Mouse (Mus musculus) liver, embryonic 14.5 days (tissue): ENCODE data around the gene Ush1g. TPM values are rescaled to one million over a fixed set of nuclear protein-coding genes. Genes with fewer than 3 reads are reported as not detected.

ENCODE experiments used
- ATAC-seq: fragments of 200-750 bp; cut with Nextera tagmentation; 2 replicates; pipeline ENCODE4 v1.8.0; 2017; ENCODE audit warnings: moderate number of reproducible peaks, mild to moderate bottlenecking, moderate library complexity; ENCODE audit not compliant: insufficient read depth
- DNase-seq, 3 experiments: peaks; one replicate each; pipeline ENCODE4 v3.0.0-alpha.2; 2012 to 2013; ENCODE audit warnings: low read depth in 3 of 3, low spot score in 3 of 3
- H3K27ac ChIP-seq: fragments of 300-500 bp; sonication (generic); 2 replicates; pipeline ENCODE4 v1.5.1; 2014; ENCODE audit warnings: moderate library complexity, mild to moderate bottlenecking, control low read depth, inconsistent platforms
- H3K27me3 ChIP-seq: fragments of 300-500 bp; sonication (generic); 2 replicates; pipeline ENCODE4 v1.6.1; 2014; ENCODE audit warnings: mild to moderate bottlenecking, low read length, moderate library complexity; ENCODE audit not compliant: control insufficient read depth, insufficient read depth
- H3K36me3 ChIP-seq: fragments of 300-500 bp; sonication (generic); replicated peaks from 2 replicates; pipeline ENCODE4 v1.6.1; 2014; ENCODE audit warnings: low read depth; ENCODE audit not compliant: control insufficient read depth, insufficient read depth
- H3K4me1 ChIP-seq, 2 experiments: fragments of 200-500 bp in 1 of 2; fragments of 300-500 bp in 1 of 2; sonication (generic) in 1 of 2; replicated peaks; 2 replicates each; pipeline ENCODE4 v1.6.1; 2012 to 2014; ENCODE audit warnings: antibody characterized with exemption in 1 of 2, inconsistent platforms in 1 of 2, low read length in 1 of 2; ENCODE audit not compliant: control insufficient read depth in 2 of 2, insufficient read depth in 2 of 2
- H3K4me2 ChIP-seq: fragments of 300-500 bp; sonication (generic); 2 replicates; pipeline ENCODE4 v1.6.1; 2014; ENCODE audit warnings: low read depth, mild to moderate bottlenecking, control low read depth, moderate library complexity
- H3K4me3 ChIP-seq, 2 experiments: fragments of 200-500 bp in 1 of 2; fragments of 300-500 bp in 1 of 2; sonication (generic) in 1 of 2; 2 replicates each; pipeline ENCODE4 v1.5.1; 2012 to 2014; ENCODE audit warnings: low read depth in 2 of 2, low read length in 2 of 2, mild to moderate bottlenecking in 2 of 2, control low read depth in 1 of 2, inconsistent platforms in 1 of 2, moderate library complexity in 1 of 2; ENCODE audit not compliant: insufficient read depth in 1 of 2
- H3K9ac ChIP-seq: fragments of 300-500 bp; sonication (generic); replicated peaks from 2 replicates; pipeline ENCODE4 v1.6.1; 2014; ENCODE audit warnings: mild to moderate bottlenecking, control low read depth, moderate library complexity
- H3K9me3 ChIP-seq: fragments of 300-500 bp; sonication (generic); 2 replicates; pipeline ENCODE4 v1.6.1; 2016; ENCODE audit warnings: low read length, mixed read lengths; ENCODE audit not compliant: control insufficient read depth
- CTCF ChIP-seq: IDR thresholded peaks from 2 replicates; pipeline ENCODE4 v1.5.1; 2016; ENCODE audit warnings: antibody characterized with exemption, low read depth, control low read depth
- EP300 ChIP-seq: IDR thresholded peaks from 2 replicates; pipeline ENCODE4 v1.6.1; 2016; ENCODE audit warnings: antibody characterized with exemption, low read depth
- whole genome bisulfite sequencing: fragments of 180-500 bp; shearing (Covaris S2); extraction: QIAGEN DNeasy Blood & Tissue Kit; methylation state at CpG from one replicate; pipeline ENCODE4 v1.1.7; 2014; ENCODE audit not compliant: insufficient replicate concordance; 5-methylcytosine and 5-hydroxymethylcytosine counted together
- polyA plus RNA-seq, 2 experiments: library from polyadenylated mRNA; depleted of rRNA in 1 of 2; stranded (reverse) in 1 of 2; unstranded in 1 of 2; fragments of >200 nt; fragmentation: Nextera tagmentation in 1 of 2; extraction: Ambion mirVana in 1 of 2; gene quantifications; 2 replicates each; pipeline versions ENCODE4 v1.2.1 to v1.2.3; 2012 to 2014

Gene Ush1g
- polyA plus RNA-seq, 2 experiments, result 0.04 to 0.06 TPM

DNA sequence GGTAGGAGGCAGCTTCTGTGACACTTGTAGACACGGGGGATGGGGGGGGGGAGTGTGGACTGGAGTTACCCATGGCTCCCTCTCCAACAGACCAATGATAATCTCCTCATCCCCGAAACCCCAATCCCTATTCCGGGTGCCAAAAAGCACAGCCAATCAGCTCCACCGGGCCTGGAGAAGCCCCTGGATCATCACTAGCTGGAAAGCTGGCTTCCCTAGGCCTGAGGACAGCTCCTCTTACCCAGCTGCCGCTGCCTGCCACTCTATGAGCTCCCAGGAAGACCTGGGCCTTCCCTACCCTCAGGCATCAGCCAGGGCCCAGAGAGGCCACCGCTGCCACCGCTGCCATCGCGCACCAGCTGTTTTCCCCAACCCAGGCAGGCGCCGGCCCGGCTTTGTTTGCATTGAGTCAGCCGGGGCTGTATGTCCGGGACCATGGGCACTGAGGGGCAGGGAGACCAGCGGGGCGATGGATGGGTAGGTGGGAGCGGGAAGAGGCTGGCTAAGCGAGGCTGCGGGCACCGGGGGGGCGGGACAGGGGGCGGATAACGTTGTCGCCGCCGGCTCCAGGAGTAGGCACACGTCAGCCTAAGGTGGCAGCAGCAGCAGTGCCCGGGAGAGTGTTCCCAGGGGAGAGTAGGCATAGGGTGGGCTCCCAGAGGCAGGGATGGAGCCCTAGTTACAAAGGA is 45.0 kb upstream of the Ush1g start:
- no peak overlapping the region for H3K9ac ChIP-seq
- H3K36me3 ChIP-seq, result no peaks in the 10 kb centered on the region
- peak overlapping the region; percentile 52 for H3K4me2 ChIP-seq
- no peak for DNase-seq
- H3K27ac ChIP-seq, result no peak overlapping the region
- ATAC-seq, result no peak
- H3K9me3 ChIP-seq, result no peaks in the 10 kb centered on the region
- peaks cover 0 to 2% of the 10 kb centered on the region in 2 experiments; a peak in 1 of 4 replicates for H3K4me1 ChIP-seq
- WGBS, result 5% methylated on average over 28 of the region's 28 CpGs
- H3K4me3 ChIP-seq, result peak overlapping the region in 1 of 2 experiments; percentile 11; a peak in 1 of 4 replicates
- TF ChIP-seq CTCF, result no peak
- no peak for TF ChIP-seq EP300
- H3K27me3 ChIP-seq, result peaks cover 29% of the 10 kb centered on the region

DNA sequence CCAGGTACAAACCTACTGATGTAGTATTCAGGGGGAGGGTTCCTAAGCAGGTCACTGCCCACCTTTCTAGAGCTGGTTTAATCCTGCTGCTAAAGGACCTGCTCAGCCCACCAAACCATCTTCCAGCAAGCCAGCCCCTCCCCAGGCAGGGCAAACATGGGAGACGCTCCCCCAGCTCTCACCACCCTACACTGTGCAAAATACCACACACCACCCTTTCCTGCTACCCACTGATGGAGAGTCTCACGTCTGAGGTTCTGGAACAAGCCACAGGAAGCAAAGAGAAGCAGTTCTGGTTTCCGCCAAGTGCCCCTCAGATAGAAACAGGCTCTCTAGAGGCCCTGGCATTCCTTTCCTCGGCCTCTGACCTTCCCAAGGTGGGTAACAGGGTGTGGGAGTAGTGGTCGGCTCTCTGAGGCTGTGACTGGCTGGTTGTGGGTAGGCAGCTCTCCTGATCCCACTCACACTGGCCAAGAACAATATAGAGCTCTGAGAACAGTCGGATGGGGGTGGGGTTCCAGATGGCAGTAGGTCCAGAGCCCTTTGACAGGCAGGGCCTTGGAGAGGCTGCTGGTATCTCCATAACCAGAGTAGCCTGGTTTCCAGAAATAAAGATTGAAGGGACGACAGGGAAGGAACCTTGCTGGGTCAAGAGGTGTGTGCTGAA is 44.3 kb upstream of the Ush1g start:
- 12% methylated on average over 7 of the region's 7 CpGs for WGBS
- Histone ChIP-seq H3K9ac (no peak overlapping the region), H3K4me3 (no peak overlapping the region), H3K27ac (no peak overlapping the region), H3K27me3 (peaks cover 29% of the 10 kb centered on the region), H3K36me3 (no peaks in the 10 kb centered on the region), H3K4me1 (peaks cover 0 to 2% of the 10 kb centered on the region in 2 experiments; a peak in 1 of 4 replicates), H3K9me3 (no peaks in the 10 kb centered on the region), H3K4me2 (no peak overlapping the region)
- TF ChIP-seq EP300 (no peak), CTCF (no peak)
- ATAC-seq (no peak), DNase-seq (no peak)

DNA sequence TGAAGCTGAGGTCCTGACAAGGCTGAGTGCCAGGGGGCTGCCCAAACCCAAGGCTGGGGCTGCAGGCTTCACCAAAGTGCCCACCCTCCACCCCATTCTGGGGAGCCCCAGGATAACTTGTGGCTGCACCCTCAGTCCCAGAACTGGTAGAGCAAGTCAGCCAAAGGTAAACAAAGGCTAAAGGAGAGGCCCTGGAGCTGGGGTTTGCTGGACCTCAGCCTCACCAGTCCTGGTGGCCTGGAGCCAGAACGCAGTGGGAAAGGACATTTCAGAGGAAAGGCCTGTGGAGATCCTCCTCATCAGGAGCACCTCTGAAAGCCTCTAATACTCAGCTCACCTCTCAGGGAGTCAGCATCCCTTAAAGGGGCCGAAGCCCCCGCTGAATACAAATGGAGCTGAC is 42.3 kb upstream of the Ush1g start:
- Histone ChIP-seq H3K4me2 (no peak overlapping the region), H3K36me3 (no peaks in the 10 kb centered on the region), H3K27me3 (peaks cover 26% of the 10 kb centered on the region), H3K9ac (no peak overlapping the region), H3K4me1 (peaks cover 0 to 2% of the 10 kb centered on the region in 2 experiments; a peak in 1 of 4 replicates), H3K27ac (no peak overlapping the region), H3K4me3 (no peak overlapping the region), H3K9me3 (no peaks in the 10 kb centered on the region)
- 67% methylated on average over 3 of the region's 3 CpGs for WGBS
- DNase-seq (no peak), ATAC-seq (no peak)
- TF ChIP-seq EP300, result no peak
- no peak for TF ChIP-seq CTCF

DNA sequence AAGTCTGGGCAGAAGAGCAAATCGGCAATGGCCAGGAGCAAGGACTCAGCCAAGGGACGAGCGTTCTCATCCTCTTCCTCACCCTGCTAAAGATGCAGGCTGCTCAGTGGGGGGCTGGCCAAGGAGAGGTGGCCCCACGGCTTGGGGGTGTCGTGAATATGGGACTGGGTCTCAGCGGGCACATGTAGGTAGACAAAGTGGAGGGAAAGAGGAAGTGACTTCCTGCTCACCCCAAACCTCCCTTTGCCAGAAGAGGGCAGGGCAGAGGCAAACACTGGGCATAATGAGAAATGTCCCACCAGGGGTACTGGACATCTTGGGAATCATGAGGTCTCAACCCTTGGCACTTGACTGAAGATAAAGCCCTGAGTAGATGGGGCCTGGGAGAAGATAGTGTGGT is 37.9 kb upstream of the Ush1g start:
- TF ChIP-seq CTCF (peak; percentile 28; the same call in 1 of the 2 replicates), EP300 (no peak)
- Histone ChIP-seq H3K4me1 (no peaks in the 10 kb centered on the region), H3K27ac (no peak overlapping the region), H3K36me3 (no peaks in the 10 kb centered on the region), H3K9me3 (no peaks in the 10 kb centered on the region), H3K4me3 (no peak overlapping the region), H3K9ac (no peak overlapping the region), H3K27me3 (no peaks in the 10 kb centered on the region), H3K4me2 (no peak overlapping the region)
- ATAC-seq (no peak), DNase-seq (no peak)
- 48% methylated on average over 6 of the region's 6 CpGs for WGBS

DNA sequence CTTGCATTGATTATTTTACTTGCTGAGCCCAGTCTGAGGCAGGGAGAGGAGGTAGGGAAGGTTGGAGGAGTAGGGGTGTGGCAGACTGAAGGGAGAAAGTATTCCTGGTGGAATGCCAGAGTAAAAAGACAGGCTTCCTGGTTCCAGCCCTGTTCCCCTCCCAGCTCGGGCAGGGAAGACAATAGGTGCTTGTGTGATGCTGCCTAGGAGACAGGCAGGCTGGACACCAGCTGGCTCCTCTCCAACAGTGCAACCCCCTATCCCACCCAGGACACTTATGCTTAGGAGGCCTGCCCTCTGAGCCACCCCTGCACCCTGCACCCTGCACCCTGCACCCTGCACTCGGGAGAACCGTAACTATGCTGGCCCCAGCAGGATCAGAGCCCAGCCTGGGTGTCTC is 37.5 kb upstream of the Ush1g start:
- no peak overlapping the region for H3K4me2 ChIP-seq
- no peaks in the 10 kb centered on the region for H3K36me3 ChIP-seq
- H3K27ac ChIP-seq, result no peak overlapping the region
- no peaks in the 10 kb centered on the region for H3K9me3 ChIP-seq
- no peaks in the 10 kb centered on the region for H3K27me3 ChIP-seq
- H3K4me3 ChIP-seq, result no peak overlapping the region
- no peak for DNase-seq
- ATAC-seq, result no peak
- no peak for TF ChIP-seq CTCF
- TF ChIP-seq EP300, result no peak
- 44% methylated on average over 3 of the region's 3 CpGs for whole genome bisulfite sequencing
- no peak overlapping the region for H3K9ac ChIP-seq
- H3K4me1 ChIP-seq, result no peaks in the 10 kb centered on the region
